Mouse (Mus musculus): ENCODE measurements around the gene Rmi1. TPM values are rescaled to one million over a fixed set of nuclear protein-coding genes. Genes with fewer than 3 reads are reported as not detected.

The Rmi1 gene
- total and polyA plus RNA-seq, 3 experiments = 15.5 to 21.4 TPM; not detected in 1

DNA sequence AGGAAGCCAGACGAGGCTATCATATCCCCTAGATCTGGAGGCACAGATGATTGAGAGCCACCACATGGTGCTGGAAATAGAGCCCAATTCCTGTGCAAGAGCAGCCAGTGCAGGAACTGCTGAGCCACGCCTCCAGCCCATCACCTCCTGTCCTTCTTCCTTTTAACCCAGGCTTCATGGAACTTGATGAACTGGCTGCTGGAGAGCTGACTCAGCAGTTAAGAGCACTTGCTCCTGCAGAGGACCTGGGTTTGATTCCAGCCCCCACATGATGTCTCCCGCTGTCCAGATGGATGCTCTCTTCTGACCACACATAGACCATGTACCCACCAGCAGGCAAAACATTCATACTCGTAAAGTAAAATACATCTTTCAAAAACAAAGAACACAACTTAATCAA, 33.2 kb upstream of the Rmi1 start:
- Histone ChIP-seq H3K4me3 (ENCODE audit: control insufficient read depth in 1 of 2, insufficient read depth in 1 of 2, low read depth in 2 of 2, low read length in 2 of 2) (no peak overlapping the region), H3K9ac (ENCODE audit: control insufficient read depth, low read depth, low read length, poor library complexity, severe bottlenecking) (no peak overlapping the region), H3K36me3 (ENCODE audit: control insufficient read depth in 1 of 2, insufficient read depth in 2 of 2, low read length in 2 of 2) (no peaks in the 10 kb centered on the region), H3K4me1 (ENCODE audit: control insufficient read depth in 1 of 2, insufficient read depth in 2 of 2, low read length in 2 of 2) (peaks cover 10 to 13% of the 10 kb centered on the region in 2 experiments; a peak in 3 of 4 replicates), H3K9me3 (replicated peaks; ENCODE audit: insufficient read depth, low read length) (no peaks in the 10 kb centered on the region), H3K27ac (ENCODE audit: control insufficient read depth, low read depth, low read length) (no peak overlapping the region), H3K79me2 (ENCODE audit: control insufficient read depth, insufficient read depth, low read length, poor library complexity) (no peaks in the 10 kb centered on the region), H3K27me3 (ENCODE audit: control insufficient read depth in 1 of 2, insufficient read depth in 2 of 2, low read length in 2 of 2) (no peaks in the 10 kb centered on the region)
- TF ChIP-seq TAL1 (IDR thresholded peaks at IDR 0.05; ENCODE audit: low read length) = no peak
- peak; percentile 48; the same call in 1 of the 2 replicates for TF ChIP-seq MAFK (IDR thresholded peaks at IDR 0.05; ENCODE audit: borderline replicate concordance, low read depth, low read length)
- no peak for TF ChIP-seq NRF1 (IDR thresholded peaks at IDR 0.05; ENCODE audit: insufficient read depth, low read depth, low read length, poor library complexity, severe bottlenecking)
- no peak for TF ChIP-seq ZC3H11A (IDR thresholded peaks at IDR 0.05; ENCODE audit: low read depth, low read length)
- no peak for TF ChIP-seq JUND (IDR thresholded peaks at IDR 0.05; ENCODE audit: low read depth, low read length)
- no peak for TF ChIP-seq ZMIZ1 (IDR thresholded peaks at IDR 0.05; ENCODE audit: low read depth, low read length)
- DNase-seq (ENCODE audit: low read depth, low spot score) = no peak

DNA sequence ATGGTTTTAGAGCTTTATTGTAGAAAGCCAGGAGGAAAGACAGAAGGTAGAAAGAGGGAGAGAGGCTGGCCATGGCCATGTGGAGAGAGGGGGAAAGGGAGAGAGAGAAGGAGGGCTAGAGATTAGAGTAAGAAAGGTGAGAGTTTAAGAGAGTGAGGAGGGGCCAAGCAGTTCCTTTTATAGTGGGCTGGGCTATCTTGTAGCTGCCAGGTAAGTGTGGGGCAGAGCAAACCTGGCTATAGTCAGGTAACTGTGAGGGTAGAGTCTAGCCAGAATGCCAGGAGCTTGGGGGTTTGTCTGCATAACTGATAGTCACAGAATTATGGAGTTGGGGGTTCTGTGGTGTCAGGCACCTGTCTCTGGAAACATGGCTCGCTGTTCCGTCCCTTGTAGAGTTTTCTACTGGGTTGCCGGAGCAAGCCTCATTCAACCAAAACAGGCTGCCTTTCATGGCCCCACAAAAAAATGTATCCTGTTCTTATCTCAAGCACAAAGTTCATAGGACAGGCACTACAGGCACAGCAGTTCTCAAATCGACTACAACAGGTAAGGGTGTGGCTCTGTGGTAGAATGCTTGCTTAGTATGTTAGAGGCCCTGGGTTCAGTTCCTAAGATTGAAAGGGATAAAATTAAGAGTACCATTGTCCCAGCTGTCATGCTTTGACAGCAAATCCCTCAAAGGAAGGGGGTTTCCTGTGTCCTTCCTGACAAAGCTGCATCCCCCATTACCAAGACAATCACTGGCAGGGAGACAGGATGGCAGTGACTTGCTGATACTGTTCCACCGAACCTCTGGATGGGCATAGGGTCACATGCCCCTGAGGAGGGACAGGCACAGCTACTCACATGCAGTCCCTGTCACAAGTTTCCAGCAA, 29.5 kb upstream of the Rmi1 start:
- H3K9me3 ChIP-seq (replicated peaks; ENCODE audit: insufficient read depth, low read length) = no peaks in the 10 kb centered on the region
- H3K9ac ChIP-seq (ENCODE audit: control insufficient read depth, low read depth, low read length, poor library complexity, severe bottlenecking) = no peak overlapping the region
- no peaks in the 10 kb centered on the region for H3K27me3 ChIP-seq (ENCODE audit: control insufficient read depth in 1 of 2, insufficient read depth in 2 of 2, low read length in 2 of 2)
- H3K4me3 ChIP-seq (ENCODE audit: control insufficient read depth in 1 of 2, insufficient read depth in 1 of 2, low read depth in 2 of 2, low read length in 2 of 2) = no peak overlapping the region
- H3K4me1 ChIP-seq (ENCODE audit: control insufficient read depth in 1 of 2, insufficient read depth in 2 of 2, low read length in 2 of 2) = no peaks in the 10 kb centered on the region
- H3K27ac ChIP-seq (ENCODE audit: control insufficient read depth, low read depth, low read length) = no peak overlapping the region
- no peaks in the 10 kb centered on the region for H3K36me3 ChIP-seq (ENCODE audit: control insufficient read depth in 1 of 2, insufficient read depth in 2 of 2, low read length in 2 of 2)
- TF ChIP-seq ZMIZ1 (IDR thresholded peaks at IDR 0.05; ENCODE audit: low read depth, low read length) = no peak
- TF ChIP-seq GATA1 (IDR thresholded peaks at IDR 0.05; ENCODE audit: low read depth, low read length) = no peak
- TF ChIP-seq ZNF384 (IDR thresholded peaks at IDR 0.05; ENCODE audit: low read depth, low read length) = no peak
- no peak for TF ChIP-seq SIN3A (IDR thresholded peaks at IDR 0.05; ENCODE audit: low read length)
- no peak for TF ChIP-seq USF1 (IDR thresholded peaks at IDR 0.05; ENCODE audit: low read depth, low read length)
- no peak for TF ChIP-seq MEF2A (IDR thresholded peaks at IDR 0.05; ENCODE audit: extremely low read depth, insufficient replicate concordance, low read depth, low read length, poor library complexity, severe bottlenecking)
- TF ChIP-seq JUND (IDR thresholded peaks at IDR 0.05; ENCODE audit: low read depth, low read length) = no peak
- TF ChIP-seq GABPA (IDR thresholded peaks at IDR 0.05; ENCODE audit: low read depth, low read length) = no peak
- TF ChIP-seq MAZ (IDR thresholded peaks at IDR 0.05; ENCODE audit: low read depth, low read length) = no peak
- no peak for TF ChIP-seq E2F4 (IDR thresholded peaks at IDR 0.05; ENCODE audit: borderline replicate concordance, low read depth, low read length)
- no peaks in the 10 kb centered on the region for H3K79me2 ChIP-seq (ENCODE audit: control insufficient read depth, insufficient read depth, low read length, poor library complexity)
- DNase-seq (ENCODE audit: low read depth, low spot score) = no peak

All from MEL (cell line).